Mouse (Mus musculus) neural tube, embryonic 15.5 days (tissue): Measurements from ENCODE around the gene Zcchc24. TPM values are rescaled to one million over a fixed set of nuclear protein-coding genes. Genes with fewer than 3 reads are reported as not detected.

Experiments used
- polyA plus RNA-seq: library from polyadenylated mRNA; unstranded; fragments of >200 nt; fragmentation: Nextera tagmentation; extraction: Ambion mirVana; gene quantifications from 2 replicates; pipeline ENCODE4 v1.2.1, GENCODE M21; 2015

Zcchc24 gene
- polyA plus RNA-seq, 1 experiment from 2014 or later, result 13.4 TPM

Other genes starting within 250 kb of the Zcchc24 start
- 38.0 and 42.9 TPM in 2 replicates for gene Ppif, start 74.9 kb downstream of the Zcchc24 start, polyA plus RNA-seq
- gene Anxa11, start 73.1 kb upstream of the Zcchc24 start, polyA plus RNA-seq, result 2.3 and 15.9 TPM in 2 replicates
- gene Plac9a, start 134.1 kb upstream of the Zcchc24 start, polyA plus RNA-seq, result not detected in 2 replicates
- 4.5 and 6.5 TPM in 2 replicates for gene Tmem254a, start 158.6 kb upstream of the Zcchc24 start, polyA plus RNA-seq
- not detected in 2 replicates for gene Cphx1, start 169.3 kb upstream of the Zcchc24 start, polyA plus RNA-seq
- gene Duxbl1, start 209.5 kb upstream of the Zcchc24 start, polyA plus RNA-seq, result 1.9 and 2.2 TPM in 2 replicates